Mouse (Mus musculus) embryonic fibroblast, embryonic 13.5 days (primary cell): ENCODE measurements at regions not wholly inside any gene's neighbourhood (a gene's known extent, or its start where the extent isn't known, plus 50 kb on each side); places are given as distances from the start of the nearest gene placed in this dataset.

Experiments used
- CTCF ChIP-seq: IDR thresholded peaks from 2 replicates; pipeline ENCODE4 v1.5.1; 2011; ENCODE audit warnings: mild to moderate bottlenecking, control low read depth, low read length, moderate library complexity, borderline replicate concordance; ENCODE audit not compliant: insufficient read depth
- POLR2A ChIP-seq: IDR thresholded peaks from 2 replicates; pipeline ENCODE4 v1.6.1; 2011; ENCODE audit warnings: low read depth, mild to moderate bottlenecking, control low read depth, low read length, moderate library complexity

DNA sequence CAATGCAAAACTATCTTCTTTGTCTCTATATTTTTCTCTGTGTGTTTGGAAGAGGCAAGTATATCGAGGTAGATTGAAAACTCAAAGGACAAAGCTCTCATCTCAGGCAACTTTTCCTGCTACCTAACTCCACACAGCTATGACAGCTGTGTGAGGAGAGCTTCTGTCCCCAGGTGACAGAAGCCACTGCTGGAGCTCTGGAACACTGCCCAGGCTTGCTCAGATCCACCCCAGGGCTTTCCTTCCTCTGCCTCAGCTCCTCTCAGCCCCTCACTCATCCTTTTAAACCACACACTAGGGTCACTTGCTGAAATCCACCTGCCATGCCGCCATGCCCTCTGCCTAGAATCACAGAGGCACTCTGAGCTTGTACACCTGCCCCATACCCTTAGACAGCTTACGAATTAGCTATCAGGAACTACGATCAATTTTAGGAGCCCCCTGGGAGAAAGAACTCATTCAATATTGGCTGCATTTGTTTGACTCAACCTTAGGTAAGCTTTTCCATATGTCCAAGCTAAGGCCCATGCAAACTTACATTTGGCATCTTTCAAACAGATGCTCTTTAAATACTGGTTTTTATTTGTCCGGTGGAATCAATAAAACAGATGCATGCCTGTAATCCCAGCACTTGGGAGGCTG lies 196.9 kb upstream of the Hnrnpa3 start:
- TF ChIP-seq CTCF (no peak), POLR2A (no peak)
